Mouse (Mus musculus) CH12.LX (cell line): ENCODE data around the gene Ager.

Source experiments
- CHD2 ChIP-seq: IDR thresholded peaks from 2 replicates; pipeline ENCODE4 v1.6.1; 2011; ENCODE audit warnings: low read length, improper control_type of control experiment
- CTCF ChIP-seq, 2 experiments: IDR thresholded peaks in 1 of 2; conservative IDR thresholded peaks in 1 of 2; 2 replicates each; pipeline ENCODE4 v1.5.1; 2011 to 2012; ENCODE audit warnings: low read depth in 2 of 2, low read length in 2 of 2, improper control_type of control experiment in 1 of 2, inconsistent platforms in 1 of 2, mild to moderate bottlenecking in 1 of 2, moderate library complexity in 1 of 2
- EP300 ChIP-seq: IDR thresholded peaks from 2 replicates; pipeline ENCODE4 v1.6.1; 2011; ENCODE audit warnings: low read length, improper control_type of control experiment
- JUND ChIP-seq: conservative IDR thresholded peaks from 2 replicates; pipeline ENCODE4 v1.6.1; 2011; ENCODE audit warnings: low read depth, low read length, improper control_type of control experiment
- KAT2A ChIP-seq: IDR thresholded peaks from 2 replicates; pipeline ENCODE4 v1.6.1; 2012; ENCODE audit warnings: low read length, improper control_type of control experiment, inconsistent platforms; ENCODE audit not compliant: insufficient replicate concordance
- MAX ChIP-seq: IDR thresholded peaks from 2 replicates; pipeline ENCODE4 v1.6.1; 2011; ENCODE audit warnings: low read length, improper control_type of control experiment
- MXI1 ChIP-seq: IDR thresholded peaks from 2 replicates; pipeline ENCODE4 v1.6.1; 2011; ENCODE audit warnings: mild to moderate bottlenecking, low read depth, low read length, improper control_type of control experiment
- MYC ChIP-seq: IDR thresholded peaks from 2 replicates; pipeline ENCODE4 v1.6.1; 2011; ENCODE audit warnings: low read depth, mild to moderate bottlenecking, improper control_type of control experiment, low read length
- POLR2A ChIP-seq: IDR thresholded peaks from 2 replicates; pipeline ENCODE4 v1.6.1; 2011; ENCODE audit warnings: low read depth, mild to moderate bottlenecking, improper control_type of control experiment, low read length
- POLR2AphosphoS2 ChIP-seq: IDR thresholded peaks from 2 replicates; pipeline ENCODE4 v1.6.1; 2011; ENCODE audit warnings: low read depth, low read length, improper control_type of control experiment
- SMC3 ChIP-seq: IDR thresholded peaks from 2 replicates; pipeline ENCODE4 v1.6.1; 2011; ENCODE audit warnings: low read depth, low read length, improper control_type of control experiment
- TCF12 ChIP-seq: IDR thresholded peaks from 2 replicates; pipeline ENCODE4 v1.6.1; 2014; ENCODE audit warnings: low read depth, mild to moderate bottlenecking, inconsistent platforms, low read length, improper control_type of control experiment
- ZKSCAN1 ChIP-seq: IDR thresholded peaks from 2 replicates; pipeline ENCODE4 v1.6.1; 2012; ENCODE audit warnings: low read depth, inconsistent platforms, low read length, improper control_type of control experiment, borderline replicate concordance

DNA sequence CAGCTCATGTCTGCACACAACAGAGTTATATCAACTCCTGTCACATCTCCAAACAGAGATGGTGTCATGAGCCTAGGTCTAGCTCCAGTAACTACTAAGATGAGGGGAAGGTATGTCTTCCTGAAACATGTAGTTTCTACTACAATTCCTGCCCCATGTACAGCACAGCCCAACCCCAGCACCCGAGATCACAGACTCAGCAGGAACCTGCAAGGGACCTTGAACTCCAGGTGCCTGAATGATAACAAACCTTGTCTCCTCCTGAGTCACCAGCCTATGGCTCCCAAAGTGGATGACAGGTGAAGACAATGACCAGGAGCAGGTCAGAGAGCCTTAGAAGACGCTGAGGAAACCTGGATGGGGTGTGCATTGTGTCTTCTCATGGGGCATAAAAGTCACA, 47.8 kb upstream of the Ager start:
- TF ChIP-seq MXI1, result no peak
- no peak for TF ChIP-seq EP300
- no peak for TF ChIP-seq SMC3
- TF ChIP-seq KAT2A, result no peak
- no peak for TF ChIP-seq TCF12
- TF ChIP-seq JUND, result no peak
- no peak for TF ChIP-seq POLR2AphosphoS2
- TF ChIP-seq CHD2, result no peak
- TF ChIP-seq CTCF (conservative IDR thresholded peaks at IDR 0.05 in 1 of 2, IDR thresholded peaks at IDR 0.05 in 1 of 2; ENCODE audit: low read depth in 2 of 2, low read length in 2 of 2), result no peak
- no peak for TF ChIP-seq ZKSCAN1
- no peak for TF ChIP-seq MYC
- no peak for TF ChIP-seq POLR2A
- TF ChIP-seq MAX, result no peak
